ENCODE assay signal across 8 mouse cellular contexts in genomic region chr6:113237542-113238270, GRCm38 (mm10). TPM values are rescaled to one million over a fixed set of nuclear protein-coding genes. Genes with fewer than 3 reads are reported as not detected.
DNase-seq lines count a peak whose midpoint lies in the region; ATAC-seq lines count a peak whose summit lies in the region.

TSS of gene Mtmr14 (plus strand) at chr6:113237843.

- peaks cover 8% of the 10 kb centered on the region for H3K4me1 ChIP-seq in intestine, embryonic 14.5 days (replicated peaks; ENCODE audit: control insufficient read depth, insufficient read depth, low read length)

- H3K4me2 ChIP-seq in intestine, embryonic 14.5 days (ENCODE audit: low read length): peak within 1 kb of the TSS; percentile 91

- intact Hi-C loops in left cerebral cortex, postnatal 14 days (cut with DNase I): loop anchor here (5.0 kb wide), 1 partner anchor 40 kb away; the partner anchor contains the start of gene Lhfpl4

- no peak within 1 kb of the TSS for H3K27ac ChIP-seq in intestine, embryonic 14.5 days (ENCODE audit: low read depth)

- under 1% methylated on average over 54 of the region's 55 CpGs for WGBS in intestine, embryonic 14.5 days

- H3K4me3 ChIP-seq in intestine, embryonic 14.5 days (ENCODE audit: low read depth, low read length): peak within 1 kb of the TSS; percentile 93

- ATAC-seq in intestine, embryonic 14.5 days (replicated peaks; ENCODE audit: low FRiP score, low TSS enrichment, low read depth): peak; percentile 99

- H3K27me3 ChIP-seq in intestine, embryonic 14.5 days (replicated peaks; ENCODE audit: control insufficient read depth, insufficient read depth, low read length): no peaks in the 10 kb centered on the region

- peak; percentile 98 for DNase-seq in adrenal gland, adult 18-20 months (ENCODE audit: low spot score in 2 of 2)
- peak; percentile 99 for DNase-seq in embryo, embryonic 11 days
- peak; percentile 99 for DNase-seq in gastrocnemius, postnatal 25 days
- DNase-seq in intestine, embryonic 14.5 days (ENCODE audit: low spot score): peak; percentile 99
- peak; percentile 98 to 99 for DNase-seq in left cerebral cortex, postnatal 14 days (ENCODE audit: low spot score in 2 of 2)
- peak; percentile 99 for DNase-seq in mesoderm, embryonic 11.5 days (ENCODE audit: low read depth, low spot score)
- DNase-seq in right cerebral cortex, postnatal 36 days (ENCODE audit: low spot score in 2 of 2): peak; percentile 96 to 97
- peak; percentile 98 for DNase-seq in yolk sac, embryonic 10.5 days (ENCODE audit: low spot score)

- no peaks in the 10 kb centered on the region for H3K9me3 ChIP-seq in intestine, embryonic 14.5 days (ENCODE audit: control insufficient read depth, low read length)

- peak within 1 kb of the TSS; percentile 71 for H3K9ac ChIP-seq in intestine, embryonic 14.5 days (ENCODE audit: low read length)

- peaks cover 19% of the 10 kb centered on the region for H3K36me3 ChIP-seq in intestine, embryonic 14.5 days (ENCODE audit: control insufficient read depth, insufficient read depth, low read length)

RNA-seq across cellular contexts. Expression of gene Mtmr14, which starts in this region (rescaled TPM):
- total RNA-seq in adrenal gland, adult 18-20 months (2021): 10 to 100 TPM; 18.2 to 18.4 TPM
- total RNA-seq in gastrocnemius, postnatal 25 days (2021): 10 to 100 TPM; 13.2 to 14.5 TPM
- polyA plus RNA-seq in intestine, embryonic 14.5 days (2014; fragmentation: Nextera tagmentation; extraction: Ambion mirVana): 36.3 and 40.8 TPM in 2 replicates
- 10 to 100 TPM; 21.3 to 21.6 TPM for total RNA-seq in left cerebral cortex, postnatal 14 days (2021)
